Mouse (Mus musculus) induced T-regulatory cell, adult 2 months (primary cell): ENCODE measurements around the gene Hspb8.
A peak's percentile ranks its signal among the peaks of the same experiment; 100 is the strongest.
"Not testable (repeated sequence)": the region's sequence is repeated elsewhere in the genome, so short reads cannot be mapped to it uniquely, and the experiment has no call there.

ENCODE experiments used
- DNase-seq: peaks from one replicate; pipeline ENCODE4 v3.0.0-alpha.2; 2012; ENCODE audit warnings: low read depth

The Hspb8 gene

GRCm38 (mm10) chr5:116389856-116390542 lies 32.7 kb downstream of the Hspb8 start:
- DNase-seq, result no peak

- DNase-seq, result no peak
Measured at GRCm38 (mm10) chr5:116389321-116389720, 33.3 kb downstream of the Hspb8 start.

GRCm38 (mm10) chr5:116387302-116387935 lies 35.2 kb downstream of the Hspb8 start:
- DNase-seq, result no peak

GRCm38 (mm10) chr5:116386020-116386419 lies 36.6 kb downstream of the Hspb8 start:
- DNase-seq, result peak; percentile 13

- DNase-seq, result not testable (repeated sequence)
Measured at GRCm38 (mm10) chr5:116382646-116383045, 40.0 kb downstream of the Hspb8 start.

- no peak for DNase-seq
Measured at GRCm38 (mm10) chr5:116381726-116382125, 40.9 kb downstream of the Hspb8 start.

- peak; percentile 8 for DNase-seq
Measured at GRCm38 (mm10) chr5:116381217-116381616, 41.4 kb downstream of the Hspb8 start.

GRCm38 (mm10) chr5:116380384-116380783 lies 42.3 kb downstream of the Hspb8 start:
- peak; percentile 3 for DNase-seq

- no peak for DNase-seq
Measured at GRCm38 (mm10) chr5:116378872-116379271, 43.8 kb downstream of the Hspb8 start.

- DNase-seq, result no peak
Measured at GRCm38 (mm10) chr5:116367923-116368322, 54.7 kb downstream of the Hspb8 start.

GRCm38 (mm10) chr5:116366889-116367682 lies 55.6 kb downstream of the Hspb8 start:
- no peak for DNase-seq

GRCm38 (mm10) chr5:116361342-116361741 lies 61.3 kb downstream of the Hspb8 start:
- no peak for DNase-seq

GRCm38 (mm10) chr5:116360751-116361150 lies 61.9 kb downstream of the Hspb8 start:
- DNase-seq, result no peak
